Mouse (Mus musculus): Measurements from ENCODE around the gene AW549877. TPM values are rescaled to one million over a fixed set of nuclear protein-coding genes. Genes with fewer than 3 reads are reported as not detected.

The AW549877 gene
- total RNA-seq, 4 experiments from 2014 or later: 46.7 to 55.6 (median 48.4) TPM

- DNase-seq (ENCODE audit: low spot score in 2 of 2): no peak
Measured at GRCm38 (mm10) chr15:3984876-3985275, 10.7 kb downstream of the AW549877 start.

GRCm38 (mm10) chr15:3982732-3983131 is 12.8 kb downstream of the AW549877 start:
- DNase-seq (ENCODE audit: low spot score in 2 of 2): no peak

- DNase-seq (ENCODE audit: low spot score in 2 of 2): no peak
Measured at GRCm38 (mm10) chr15:3979871-3980270, 15.7 kb downstream of the AW549877 start.

- peak; percentile 66 to 78 for DNase-seq (ENCODE audit: low spot score in 2 of 2)
Measured at GRCm38 (mm10) chr15:3979061-3979848, 16.3 kb downstream of the AW549877 start, which contains the start of gene Fbxo4. Gene Fbxo4, minus strand, starts transcription at chr15:3979573.

- DNase-seq (ENCODE audit: low spot score in 2 of 2): no peak
Measured at GRCm38 (mm10) chr15:3978279-3978678, 17.3 kb downstream of the AW549877 start.

GRCm38 (mm10) chr15:3973300-3973699 is 22.2 kb downstream of the AW549877 start:
- no peak for DNase-seq (ENCODE audit: low spot score in 2 of 2)

GRCm38 (mm10) chr15:3970193-3970592 is 25.4 kb downstream of the AW549877 start:
- DNase-seq (ENCODE audit: low spot score in 2 of 2): no peak

GRCm38 (mm10) chr15:3969743-3970142 is 25.8 kb downstream of the AW549877 start:
- no peak for DNase-seq (ENCODE audit: low spot score in 2 of 2)

- no peak for DNase-seq (ENCODE audit: low spot score in 2 of 2)
Measured at GRCm38 (mm10) chr15:3962251-3962650, 33.3 kb downstream of the AW549877 start.

- no peak for DNase-seq (ENCODE audit: low spot score in 2 of 2)
Measured at GRCm38 (mm10) chr15:3960094-3960493, 35.5 kb downstream of the AW549877 start.

GRCm38 (mm10) chr15:3957982-3958381 is 37.6 kb downstream of the AW549877 start:
- no peak for DNase-seq (ENCODE audit: low spot score in 2 of 2)

- peak in 1 of 2 experiments; percentile 24 for DNase-seq (ENCODE audit: low spot score in 2 of 2)
Measured at GRCm38 (mm10) chr15:3954971-3955370, 40.6 kb downstream of the AW549877 start.

- DNase-seq (ENCODE audit: low spot score in 2 of 2): no peak
Measured at GRCm38 (mm10) chr15:3938132-3938531, 57.4 kb downstream of the AW549877 start.

GRCm38 (mm10) chr15:3936056-3936455 is 59.5 kb downstream of the AW549877 start:
- no peak for DNase-seq (ENCODE audit: low spot score in 2 of 2)

GRCm38 (mm10) chr15:3933466-3933865 is 62.1 kb downstream of the AW549877 start:
- no peak for DNase-seq (ENCODE audit: low spot score in 2 of 2)

Other genes starting within 250 kb of the AW549877 start
- 10 to 100 TPM in 1 of 4 experiments, 1 to 10 TPM in 3; 7.3 to 10.2 (median 7.7) TPM for gene Fbxo4, start 16.2 kb downstream of the AW549877 start, total RNA-seq (2022)
- gene Oxct1, start 30.6 kb upstream of the AW549877 start, total RNA-seq (2022): 100 to 1,000 TPM; 282 to 322 (median 293) TPM